Mouse (Mus musculus) frontal cortex, postnatal 25 days (tissue): Measurements from ENCODE around the gene Cpm.
A peak's percentile ranks its signal among the peaks of the same experiment; 100 is the strongest.
"Not testable (repeated sequence)": the region's sequence is repeated elsewhere in the genome, so short reads cannot be mapped to it uniquely, and the experiment has no call there.

Experiments
- DNase-seq, 2 experiments: peaks; one replicate each; pipeline ENCODE4 v3.0.0; 2022; ENCODE audit warnings: low spot score in 2 of 2

Gene Cpm

GRCm38 (mm10) chr10:117718161-117719119, 89.1 kb downstream of the Cpm start:
- DNase-seq, result no peak

DNA sequence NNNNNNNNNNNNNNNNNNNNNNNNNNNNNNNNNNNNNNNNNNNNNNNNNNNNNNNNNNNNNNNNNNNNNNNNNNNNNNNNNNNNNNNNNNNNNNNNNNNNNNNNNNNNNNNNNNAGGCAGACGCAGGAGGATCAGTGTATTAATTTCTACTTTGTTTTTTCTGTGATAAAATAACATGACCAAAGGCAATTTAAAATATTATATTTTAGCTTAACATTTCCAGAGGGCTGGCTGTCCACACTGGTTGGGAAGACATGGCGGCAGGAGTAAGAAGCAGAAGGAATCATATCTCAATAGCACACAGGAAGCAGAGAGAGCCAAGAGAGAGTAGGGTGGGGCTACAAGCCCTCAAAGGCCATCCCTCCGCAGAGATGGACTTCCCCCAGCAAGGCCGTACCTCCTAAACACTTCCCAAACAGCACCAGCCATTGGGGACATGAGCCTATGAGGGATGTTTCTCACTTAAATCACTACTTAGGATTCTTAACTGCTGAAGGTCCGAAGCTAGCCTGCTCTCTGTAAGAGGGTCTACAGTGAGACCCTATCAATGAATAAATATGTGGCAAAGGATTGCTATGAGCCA, 94.9 kb downstream of the Cpm start:
- no peak for DNase-seq

DNA sequence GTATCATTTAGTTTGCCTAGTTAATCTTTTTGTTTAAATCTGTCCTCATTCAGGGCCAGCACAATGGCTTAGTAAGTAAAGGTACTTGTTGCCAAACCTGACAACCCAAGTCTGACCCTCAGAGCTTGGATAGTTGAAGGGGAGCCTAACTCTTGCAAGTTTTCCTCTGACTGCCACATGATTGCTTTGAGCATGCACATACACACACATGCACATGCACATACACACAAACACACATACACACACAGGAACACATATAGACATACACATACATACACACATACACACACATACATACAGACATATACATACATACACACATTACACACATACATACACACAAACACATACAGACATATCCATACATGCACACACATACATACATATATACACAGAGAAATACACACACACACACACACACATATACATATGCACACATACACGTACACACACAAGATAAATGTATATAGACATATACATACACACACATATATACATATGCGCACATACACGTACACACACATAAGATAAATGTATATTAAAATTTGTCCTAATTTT, 95.6 kb downstream of the Cpm start:
- DNase-seq, result no peak

DNA sequence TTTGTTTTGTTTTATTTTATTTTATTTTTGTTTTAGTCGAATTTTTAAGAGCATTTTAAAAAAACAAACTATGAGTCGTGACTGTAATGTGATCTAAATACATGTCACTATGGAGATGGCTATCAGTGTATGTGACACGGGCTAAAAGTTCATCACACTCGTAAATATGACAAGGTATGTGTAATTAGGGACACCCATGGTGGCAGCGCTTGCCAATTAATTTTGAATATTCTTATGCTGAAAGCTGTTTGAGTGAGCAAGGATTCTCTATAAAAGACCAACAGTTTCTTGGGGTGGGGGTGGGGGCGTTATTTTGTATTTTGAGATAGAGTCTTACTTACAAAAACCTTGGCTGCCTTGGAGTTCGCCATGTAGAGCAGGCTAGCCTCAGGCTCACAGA, 96.4 kb downstream of the Cpm start:
- no peak for DNase-seq

- DNase-seq, result no peak
Measured at GRCm38 (mm10) chr10:117726350-117726749, 97.0 kb downstream of the Cpm start.

DNA sequence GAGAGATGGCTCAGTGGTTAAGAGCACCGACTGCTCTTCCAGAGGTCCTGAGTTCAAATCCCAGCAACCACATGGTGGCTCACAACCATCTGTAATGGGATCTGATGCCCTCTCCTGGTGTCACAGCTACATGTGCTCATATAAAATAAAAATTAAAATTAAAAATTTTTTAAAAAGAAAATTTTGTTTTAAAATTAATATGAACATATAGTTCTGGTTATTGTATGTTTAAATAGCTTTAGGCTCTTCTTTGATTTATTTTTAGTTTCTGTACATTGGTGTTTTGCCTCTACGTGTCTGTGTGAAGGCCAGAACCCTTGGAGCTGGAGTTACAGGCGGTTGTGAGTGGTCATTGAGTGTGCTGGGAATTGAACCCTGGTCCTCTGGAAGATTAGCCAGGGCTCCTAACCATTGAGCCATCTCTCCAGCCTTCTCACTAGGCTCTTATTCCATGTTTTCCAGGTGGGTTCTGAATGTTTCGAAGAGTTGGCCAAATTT, 97.6 kb downstream of the Cpm start:
- DNase-seq, result no peak

GRCm38 (mm10) chr10:117727518-117728110, 98.3 kb downstream of the Cpm start:
- DNase-seq, result no peak

DNA sequence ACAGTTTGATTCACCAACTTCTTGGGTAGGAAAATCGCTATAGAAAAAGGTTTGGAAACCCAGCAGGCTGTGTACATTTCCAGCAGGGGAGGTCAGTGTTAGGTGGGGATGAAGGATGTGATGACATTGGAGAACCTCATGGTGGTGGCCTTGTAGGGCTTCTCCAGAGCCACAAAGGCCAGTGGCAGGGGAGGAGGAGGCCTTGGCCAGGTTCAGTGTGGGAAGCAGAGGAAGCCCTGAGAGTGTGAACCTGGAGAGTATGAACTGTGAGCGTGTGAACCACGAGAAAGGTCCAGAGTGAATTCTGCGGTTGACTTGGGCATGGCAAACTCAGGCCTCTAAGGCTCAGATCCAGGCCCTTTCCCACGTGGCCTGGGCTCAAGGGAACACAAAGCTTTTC, 99.3 kb downstream of the Cpm start:
- no peak for DNase-seq

DNA sequence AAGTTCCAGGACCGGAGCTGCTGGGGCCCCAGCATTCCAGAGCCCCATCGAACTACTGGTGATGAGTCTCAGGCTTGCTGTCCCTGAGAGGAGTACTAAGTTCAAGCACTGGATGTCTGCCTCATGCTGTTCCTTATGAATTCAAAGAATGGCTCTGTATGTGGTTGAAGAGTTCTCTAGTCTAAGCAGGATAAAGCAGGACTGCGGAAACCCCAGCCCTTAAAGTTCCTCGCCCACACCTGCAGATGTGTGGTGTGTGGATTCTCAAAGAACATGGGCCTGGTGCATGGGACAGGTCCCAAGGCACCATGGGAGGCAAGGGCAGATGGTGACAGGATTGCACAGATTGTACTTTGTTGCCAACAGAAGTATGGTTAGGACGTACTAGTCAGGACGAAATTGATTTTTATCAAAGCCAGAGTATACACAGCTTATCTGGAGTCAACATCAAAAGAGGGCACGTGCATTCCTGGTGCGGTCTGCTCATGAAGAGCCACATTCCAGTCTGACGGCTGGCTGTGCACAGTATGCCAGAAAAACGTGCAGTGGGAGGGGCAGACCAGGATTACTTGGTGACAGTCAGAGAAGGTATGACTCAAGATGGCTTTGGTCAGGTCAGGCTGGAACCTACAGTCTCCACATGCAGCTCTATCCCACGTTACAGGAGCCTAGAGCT, 100.0 kb downstream of the Cpm start:
- no peak for DNase-seq

GRCm38 (mm10) chr10:117730140-117730539, 100.8 kb downstream of the Cpm start:
- no peak for DNase-seq

DNA sequence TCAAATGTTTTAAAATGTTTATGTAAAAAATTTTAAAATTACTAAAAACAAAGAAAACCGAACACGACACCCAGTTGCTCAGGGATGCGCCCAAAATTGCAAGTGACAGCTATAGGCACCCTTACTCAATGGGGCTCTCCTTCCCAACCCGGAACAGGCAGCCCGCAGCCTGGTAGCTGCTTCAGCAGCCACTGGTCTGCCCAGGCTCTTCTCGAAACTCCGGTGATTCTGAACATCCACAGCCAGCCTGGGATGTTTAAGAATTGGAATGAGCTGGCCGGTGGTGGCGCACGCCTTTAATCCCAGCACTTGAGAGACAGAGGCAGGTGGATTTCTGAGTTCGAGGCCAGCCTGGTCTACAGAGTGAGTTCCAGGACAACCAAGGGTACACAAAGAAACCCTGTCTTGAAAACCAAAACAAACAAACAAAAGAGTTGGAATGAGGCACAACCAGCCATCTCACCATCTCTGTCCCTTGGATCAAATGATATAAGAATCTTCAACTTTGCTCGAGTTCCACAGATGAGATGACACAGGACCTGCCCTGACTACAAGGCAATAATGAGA, 101.4 kb downstream of the Cpm start:
- DNase-seq, result no peak

- DNase-seq, result peak; percentile 20 to 35
Measured at GRCm38 (mm10) chr10:117731244-117732101, 102.2 kb downstream of the Cpm start.

GRCm38 (mm10) chr10:117732184-117732583, 102.9 kb downstream of the Cpm start:
- no peak for DNase-seq

DNA sequence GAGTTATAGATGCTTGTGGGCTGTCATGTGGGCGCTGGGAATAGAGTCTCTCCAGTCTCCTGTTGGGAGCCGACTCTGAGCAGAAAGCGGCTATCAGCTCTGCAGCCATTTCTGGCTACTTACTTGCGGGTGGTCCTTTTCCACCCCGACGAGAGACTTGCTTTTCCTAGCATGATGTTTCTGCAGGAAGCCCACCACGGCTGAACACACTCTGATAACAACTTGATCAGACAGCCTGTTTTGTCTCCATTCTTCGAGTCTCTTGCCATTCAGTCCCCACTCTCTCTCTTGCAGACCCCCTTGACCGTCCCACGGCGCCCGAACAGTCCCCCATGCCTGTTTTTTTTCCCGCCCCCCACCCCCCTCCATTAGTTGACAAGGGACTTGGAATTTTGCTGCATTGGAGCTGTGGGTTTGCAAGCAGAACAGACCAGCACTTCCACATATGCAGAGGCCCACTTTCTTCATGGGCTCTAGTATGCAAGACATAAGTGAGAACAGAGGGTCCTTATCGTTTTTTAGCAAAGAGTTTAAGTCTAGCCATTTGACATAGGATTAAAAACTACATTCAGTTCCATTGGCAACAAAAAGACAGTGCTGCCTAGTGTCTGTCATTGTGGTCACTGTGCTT, 103.8 kb downstream of the Cpm start:
- no peak for DNase-seq

GRCm38 (mm10) chr10:117733626-117734025, 104.3 kb downstream of the Cpm start:
- DNase-seq, result not testable (repeated sequence)

DNA sequence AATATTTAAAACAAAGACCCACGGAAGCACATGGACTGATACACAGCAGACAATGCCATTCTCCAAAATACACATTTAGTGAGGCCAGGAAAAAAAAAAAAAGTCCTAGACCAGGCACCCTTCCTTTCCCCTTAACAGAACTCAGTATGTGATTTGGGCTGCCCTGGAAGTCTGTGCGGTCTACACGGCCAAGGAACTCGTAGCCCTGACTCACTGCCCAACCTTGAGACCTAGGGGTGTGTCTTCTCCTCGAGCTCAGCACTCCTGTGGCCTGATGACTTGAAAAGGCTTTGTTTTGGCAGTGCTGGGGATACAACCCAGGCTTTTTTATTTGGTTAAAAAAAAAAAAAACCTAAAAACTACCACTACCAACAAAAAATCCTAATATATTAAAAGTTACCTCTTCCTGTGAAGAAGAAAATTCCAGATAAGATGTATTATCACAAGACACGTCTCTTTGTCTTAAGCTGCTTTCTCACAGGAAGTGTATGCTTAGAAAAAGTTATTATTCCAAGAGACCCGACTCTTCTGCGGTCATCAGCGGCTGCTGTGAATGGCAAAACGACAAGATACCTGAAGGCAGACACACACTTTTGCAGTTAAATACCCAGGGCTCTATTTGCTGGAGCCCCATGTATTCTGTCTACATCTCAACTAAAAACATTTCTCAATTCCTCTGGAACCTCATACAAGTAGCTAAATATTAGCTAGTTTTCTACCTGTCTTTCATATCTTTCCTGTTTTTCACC, 105.0 kb downstream of the Cpm start:
- not testable (repeated sequence) for DNase-seq

DNA sequence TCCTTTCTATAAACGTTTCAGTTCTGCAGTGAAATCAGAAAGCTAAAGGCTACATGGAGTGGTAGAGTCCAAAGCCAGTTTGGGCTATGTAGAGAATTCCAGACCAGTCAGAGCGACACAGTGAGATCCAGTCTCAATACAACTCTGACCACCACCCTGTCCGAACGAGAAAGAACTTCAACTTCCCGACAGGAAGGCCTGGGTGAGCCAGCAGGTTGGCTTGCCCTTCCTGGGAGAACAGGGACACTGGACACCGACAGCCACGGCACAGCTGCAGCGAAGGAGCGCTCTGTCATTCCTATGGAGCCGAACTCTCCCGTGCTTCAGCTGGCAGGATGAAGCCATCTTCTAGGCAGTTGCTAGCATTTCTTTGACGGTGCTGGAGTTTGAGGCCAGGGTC, 106.1 kb downstream of the Cpm start:
- DNase-seq, result not testable (repeated sequence)

DNA sequence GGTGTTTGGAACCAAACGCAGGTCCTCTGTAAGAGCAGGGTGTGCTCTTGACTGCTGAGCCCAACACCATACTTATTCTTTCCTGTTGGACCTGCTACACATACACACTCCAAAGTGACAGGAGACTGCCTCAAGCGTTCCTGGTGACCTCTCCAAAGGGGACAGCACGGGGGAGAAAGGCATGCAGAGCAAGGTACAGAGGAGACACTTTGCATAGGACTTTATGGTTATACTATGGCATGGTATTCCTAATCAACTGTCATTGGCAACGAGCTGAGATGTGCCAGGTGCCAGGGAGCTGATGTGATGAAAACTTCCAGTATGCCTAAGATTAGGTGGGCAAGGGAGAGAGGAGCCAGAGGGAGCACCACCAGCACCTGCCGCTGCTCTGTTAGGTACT, 107.3 kb downstream of the Cpm start:
- no peak for DNase-seq
